Mouse (Mus musculus): ENCODE data around the gene Rnase2a.
A peak's percentile ranks its signal among the peaks of the same experiment; 100 is the strongest.

DNA sequence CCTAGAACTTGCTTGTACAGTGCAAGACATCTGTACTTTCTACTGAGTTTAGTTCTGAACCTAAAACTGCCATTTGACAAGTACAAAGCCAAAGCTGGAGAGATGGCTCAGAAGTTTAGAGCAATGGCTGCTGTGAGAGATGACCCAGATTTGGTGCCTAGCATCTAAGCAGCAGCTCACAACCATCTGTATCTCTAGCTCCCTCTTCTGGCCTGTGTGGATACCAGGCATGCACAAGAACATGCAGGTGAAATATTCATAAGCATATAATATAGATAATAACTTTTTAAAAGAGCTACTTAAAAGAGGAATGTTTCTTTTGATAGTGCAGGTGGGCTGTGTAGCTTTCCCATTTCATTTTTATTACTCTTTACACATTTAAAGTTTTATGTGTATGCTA is 15.0 kb downstream of the Rnase2a start:
- TF ChIP-seq CTCF (IDR thresholded peaks at IDR 0.05; ENCODE audit: extremely low read depth, insufficient read depth, insufficient read length, insufficient replicate concordance) (peak; percentile 50; the same call in 1 of the 2 replicates), POLR2A (IDR thresholded peaks at IDR 0.05; ENCODE audit: low read depth, low read length) (no peak)
